Mouse (Mus musculus) heart, adult 18-20 months (tissue): ENCODE results near the gene Kcnip4. TPM values are rescaled to one million over a fixed set of nuclear protein-coding genes. Genes with fewer than 3 reads are reported as not detected.

Source experiments
- DNase-seq, 2 experiments: peaks; one replicate each; pipeline ENCODE4 v3.0.0; 2021 to 2022; ENCODE audit warnings: mixed read lengths in 1 of 2
- total RNA-seq, 2 experiments: library from RNA; stranded (reverse); gene quantifications; 2 replicates each; pipeline ENCODE4 v1.2.3; 2021

Gene Kcnip4
- total RNA-seq, 2 experiments from 2014 or later = 0.35 TPM; not detected in 1

- no peak for DNase-seq
These were observed 280.3 kb downstream of the Kcnip4 start for GRCm38 (mm10) chr5:49244414-49244813.

- no peak for DNase-seq
These were observed 283.0 kb downstream of the Kcnip4 start for GRCm38 (mm10) chr5:49241708-49242107.

- no peak for DNase-seq
These were observed 323.4 kb downstream of the Kcnip4 start for GRCm38 (mm10) chr5:49201164-49201756.

GRCm38 (mm10) chr5:49188236-49188635 is 336.5 kb downstream of the Kcnip4 start:
- DNase-seq = no peak

- no peak for DNase-seq
These were observed 374.4 kb downstream of the Kcnip4 start for GRCm38 (mm10) chr5:49150116-49150811.

- no peak for DNase-seq
These were observed 375.0 kb downstream of the Kcnip4 start for GRCm38 (mm10) chr5:49149684-49150083.

- DNase-seq = no peak
These were observed 429.3 kb downstream of the Kcnip4 start for GRCm38 (mm10) chr5:49095432-49095831.

- DNase-seq = no peak
These were observed 429.8 kb downstream of the Kcnip4 start for GRCm38 (mm10) chr5:49094945-49095344.

GRCm38 (mm10) chr5:49094306-49094705 is 430.4 kb downstream of the Kcnip4 start:
- DNase-seq = no peak

- DNase-seq = peak; percentile 18 to 80
These were observed 434.5 kb downstream of the Kcnip4 start for GRCm38 (mm10) chr5:49090122-49090680.

- no peak for DNase-seq
These were observed 459.1 kb downstream of the Kcnip4 start for GRCm38 (mm10) chr5:49065646-49066045.

GRCm38 (mm10) chr5:49058926-49059325 is 465.8 kb downstream of the Kcnip4 start:
- DNase-seq = no peak

- DNase-seq = no peak
These were observed 466.9 kb downstream of the Kcnip4 start for GRCm38 (mm10) chr5:49057636-49058340.

- DNase-seq = no peak
These were observed 476.7 kb downstream of the Kcnip4 start for GRCm38 (mm10) chr5:49047960-49048359.

GRCm38 (mm10) chr5:49041259-49041845 is 483.4 kb downstream of the Kcnip4 start:
- DNase-seq = no peak

- no peak for DNase-seq
These were observed 527.3 kb downstream of the Kcnip4 start for GRCm38 (mm10) chr5:48997359-48997758.

- DNase-seq = no peak
These were observed 535.5 kb downstream of the Kcnip4 start for GRCm38 (mm10) chr5:48989145-48989659.

- no peak for DNase-seq
These were observed 582.2 kb downstream of the Kcnip4 start for GRCm38 (mm10) chr5:48942378-48943088.

- DNase-seq = no peak
These were observed 592.8 kb downstream of the Kcnip4 start for GRCm38 (mm10) chr5:48931881-48932280.

GRCm38 (mm10) chr5:48890216-48890615 is 634.5 kb downstream of the Kcnip4 start:
- DNase-seq = no peak

GRCm38 (mm10) chr5:48889395-48890194 is 635.1 kb downstream of the Kcnip4 start:
- DNase-seq = no peak
